Mouse (Mus musculus) right cerebral cortex, postnatal 14 days (tissue): ENCODE measurements around the gene Hoxa10.

Source experiments
- DNase-seq: peaks from one replicate; pipeline ENCODE4 v3.0.0; 2022

Gene Hoxa10

DNA sequence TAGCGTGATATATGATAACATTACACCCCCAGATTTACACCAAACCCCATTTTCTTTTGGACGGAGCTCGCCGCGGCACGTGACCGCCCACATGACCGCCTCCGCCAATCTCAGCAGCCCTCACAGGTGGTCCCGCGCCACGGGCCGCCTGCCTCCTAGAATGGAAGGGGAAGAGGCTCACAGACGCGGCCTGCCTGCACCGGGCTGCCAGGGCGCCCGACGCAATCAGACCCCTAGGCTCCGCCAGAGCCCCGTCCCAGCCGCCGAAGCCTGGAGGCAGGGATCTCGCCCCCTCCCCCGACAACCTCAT lies 23.2 kb downstream of the Hoxa10 start:
- DNase-seq: no peak

DNA sequence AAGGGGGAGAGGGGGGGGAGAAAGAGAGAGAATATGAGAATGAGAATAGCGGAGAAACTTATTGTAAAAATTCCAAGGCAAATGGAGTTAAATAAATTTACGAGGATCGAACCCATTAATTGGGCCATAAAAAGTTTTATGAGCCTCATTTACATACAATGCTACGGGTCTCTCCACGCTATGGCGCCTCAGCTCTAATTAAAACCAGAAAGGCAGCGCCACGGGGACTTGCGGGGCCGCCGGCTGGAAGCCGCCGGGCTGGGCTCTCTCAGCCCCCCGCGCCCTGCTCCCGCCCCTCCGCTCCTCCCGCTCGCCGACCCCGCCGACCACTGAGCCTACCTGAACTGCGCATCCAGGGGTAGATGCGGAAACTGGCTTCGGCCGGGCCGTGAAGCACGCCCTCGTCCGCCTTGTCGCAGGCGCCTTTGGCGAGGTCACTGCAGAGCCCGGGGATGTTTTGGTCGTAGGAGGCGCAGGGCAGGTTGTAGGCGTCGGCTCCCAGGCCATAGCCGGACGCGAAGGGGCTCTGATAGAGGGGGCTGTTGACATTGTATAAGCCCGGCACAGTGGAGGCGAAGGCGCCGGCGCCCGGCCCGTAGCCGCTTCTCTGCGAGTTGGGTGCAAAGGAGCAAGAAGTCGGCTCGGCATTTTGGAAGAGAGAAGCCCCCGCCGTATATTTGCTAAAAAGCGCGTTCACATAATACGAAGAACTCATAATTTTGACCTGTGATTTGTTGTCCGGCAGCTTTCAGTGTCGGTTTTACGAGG lies 23.8 kb downstream of the Hoxa10 start:
- DNase-seq: no peak

GRCm38 (mm10) chr6:52215771-52216535 lies 24.7 kb downstream of the Hoxa10 start:
- DNase-seq: no peak

- DNase-seq: no peak
Observed at GRCm38 (mm10) chr6:52215070-52215469, 25.6 kb downstream of the Hoxa10 start.

GRCm38 (mm10) chr6:52214271-52214670 lies 26.4 kb downstream of the Hoxa10 start:
- DNase-seq: no peak

- no peak for DNase-seq
Observed at GRCm38 (mm10) chr6:52213119-52213986, 27.3 kb downstream of the Hoxa10 start, which contains the start of the genes Hoxa3 and Gm28308. Hoxa3 (minus strand) TSS chr6:52213336. Gm28308 (minus strand) TSS chr6:52213339.

- DNase-seq: no peak
Observed at GRCm38 (mm10) chr6:52212556-52213118, 28.0 kb downstream of the Hoxa10 start.

DNA sequence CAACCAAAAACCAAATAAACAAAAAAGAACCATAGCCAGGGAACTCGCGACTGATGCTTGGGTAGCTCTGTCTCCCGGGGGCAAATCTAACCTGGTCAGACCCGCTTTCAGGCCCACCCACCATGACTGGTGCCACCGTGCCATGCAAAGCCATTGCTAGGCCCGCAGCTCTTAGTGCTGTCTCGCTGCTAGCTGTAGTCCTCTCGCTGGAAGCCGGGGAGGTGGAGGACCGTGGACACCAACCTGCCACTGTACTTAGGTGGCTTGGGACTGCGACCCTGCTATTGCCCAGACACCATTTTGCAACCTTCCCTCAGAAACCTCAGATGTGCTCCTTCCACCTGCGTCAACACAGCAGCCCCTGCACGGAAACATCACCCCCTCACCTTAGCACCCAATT lies 28.7 kb downstream of the Hoxa10 start:
- DNase-seq: no peak

DNA sequence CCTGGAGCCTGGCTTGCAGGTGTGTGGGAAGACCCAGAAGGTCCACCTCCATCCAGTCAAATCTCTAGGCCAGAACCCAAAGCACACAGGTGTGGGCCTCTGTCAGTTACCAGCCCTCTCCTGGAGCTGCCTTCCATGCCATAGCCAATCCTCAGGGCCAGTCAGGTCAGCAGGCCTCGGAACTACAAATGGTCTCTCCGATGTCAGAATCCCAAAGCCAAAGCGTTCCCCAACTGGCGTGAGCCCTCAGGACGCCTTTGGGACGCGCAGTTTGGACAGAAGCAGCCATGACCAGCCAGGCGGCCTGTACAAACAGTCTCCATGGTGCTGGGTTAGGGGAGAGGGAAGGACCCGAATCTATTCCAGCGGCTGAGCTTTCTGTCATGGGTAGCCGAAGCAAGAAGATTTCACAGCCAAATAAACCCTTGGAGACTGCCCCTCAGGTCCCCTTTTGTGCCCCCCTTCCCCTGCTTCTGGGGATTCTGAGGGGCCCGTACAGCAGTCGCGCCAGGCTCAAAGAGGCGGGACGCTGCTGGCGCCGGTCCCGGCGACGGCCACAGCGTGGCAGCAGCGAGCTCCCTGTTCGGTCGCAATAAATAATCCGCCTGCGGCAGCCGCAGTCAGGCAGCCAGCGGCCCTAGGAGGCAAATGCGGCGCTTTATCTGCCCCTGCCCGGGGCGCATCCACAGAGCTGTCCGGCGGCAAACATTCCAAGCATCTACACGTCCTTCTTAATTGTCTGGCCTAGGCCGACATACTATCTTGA lies 29.3 kb downstream of the Hoxa10 start:
- DNase-seq: peak; percentile 58

- no peak for DNase-seq
Observed at GRCm38 (mm10) chr6:52209685-52210046, 31.0 kb downstream of the Hoxa10 start.

- DNase-seq: no peak
Observed at GRCm38 (mm10) chr6:52208868-52209684, 31.6 kb downstream of the Hoxa10 start.

GRCm38 (mm10) chr6:52208072-52208867 lies 32.4 kb downstream of the Hoxa10 start, which contains the start of gene Hoxa6:
Hoxa6 (minus strand) TSS chr6:52208722.
- DNase-seq: no peak

- no peak for DNase-seq
Observed at GRCm38 (mm10) chr6:52207684-52207976, 33.0 kb downstream of the Hoxa10 start.

- DNase-seq: no peak
Observed at GRCm38 (mm10) chr6:52206882-52207683, 33.6 kb downstream of the Hoxa10 start.

- DNase-seq: no peak
Observed at GRCm38 (mm10) chr6:52205638-52206621, 34.7 kb downstream of the Hoxa10 start.

GRCm38 (mm10) chr6:52205221-52205620 lies 35.4 kb downstream of the Hoxa10 start:
- DNase-seq: no peak

- DNase-seq: no peak
Observed at GRCm38 (mm10) chr6:52204050-52204752, 36.5 kb downstream of the Hoxa10 start, which contains the start of gene Hoxa5. Hoxa5 (minus strand) TSS chr6:52204587.
